Mouse (Mus musculus) neural tube, embryonic 12.5 days (tissue): Measurements from ENCODE around the gene Hsf2bp. TPM values are rescaled to one million over a fixed set of nuclear protein-coding genes. Genes with fewer than 3 reads are reported as not detected.

Experiments used
- ATAC-seq: fragments of 200-750 bp; cut with Nextera tagmentation; 2 replicates; pipeline ENCODE4 v1.8.0; 2017; ENCODE audit warnings: low read depth, mild to moderate bottlenecking, moderate TSS enrichment, moderate library complexity; ENCODE audit not compliant: low FRiP score
- H3K27ac ChIP-seq: fragments of 300-500 bp; sonication (generic); 2 replicates; pipeline ENCODE4 v1.5.1; 2016
- H3K27me3 ChIP-seq: fragments of 300-500 bp; sonication (generic); replicated peaks from 2 replicates; pipeline ENCODE4 v1.6.1; 2016; ENCODE audit warnings: mild to moderate bottlenecking
- H3K36me3 ChIP-seq: fragments of 300-500 bp; sonication (generic); 2 replicates; pipeline ENCODE4 v1.6.1; 2016; ENCODE audit warnings: mild to moderate bottlenecking
- H3K4me1 ChIP-seq: fragments of 300-500 bp; sonication (generic); 2 replicates; pipeline ENCODE4 v1.6.1; 2016
- H3K4me2 ChIP-seq: fragments of 300-500 bp; sonication (generic); replicated peaks from 2 replicates; pipeline ENCODE4 v1.6.1; 2016; ENCODE audit warnings: mild to moderate bottlenecking
- H3K4me3 ChIP-seq: fragments of 300-500 bp; sonication (generic); 2 replicates; pipeline ENCODE4 v1.5.1; 2016
- H3K9ac ChIP-seq: fragments of 300-500 bp; sonication (generic); 2 replicates; pipeline ENCODE4 v1.6.1; 2016; ENCODE audit warnings: mild to moderate bottlenecking
- H3K9me3 ChIP-seq: fragments of 300-500 bp; sonication (generic); 2 replicates; pipeline ENCODE4 v1.6.1; 2016; ENCODE audit warnings: mild to moderate bottlenecking
- WGBS: fragments of 180-500 bp; shearing (Covaris S2); methylation state at CpG from one replicate; pipeline ENCODE4 v1.1.7; 2016; 5-methylcytosine and 5-hydroxymethylcytosine counted together
- polyA plus RNA-seq: library from polyadenylated mRNA; unstranded; fragments of >200 nt; fragmentation: Nextera tagmentation; extraction: Ambion mirVana; gene quantifications from 2 replicates; pipeline ENCODE4 v1.2.1, GENCODE M21; 2016

The Hsf2bp gene
- polyA plus RNA-seq, 1 experiment from 2014 or later: 0.47 TPM

- no peak overlapping the region for H3K4me2 ChIP-seq
- no peak overlapping the region for H3K4me3 ChIP-seq
- H3K9me3 ChIP-seq: no peaks in the 10 kb centered on the region
- no peak overlapping the region for H3K27ac ChIP-seq
- H3K9ac ChIP-seq: no peak overlapping the region
- 86% methylated on average over 2 of the region's 2 CpGs for WGBS
- no peaks in the 10 kb centered on the region for H3K27me3 ChIP-seq
- peaks cover 94% of the 10 kb centered on the region for H3K36me3 ChIP-seq
- ATAC-seq: no peak
- no peaks in the 10 kb centered on the region for H3K4me1 ChIP-seq
These were observed 21.7 kb upstream of the Hsf2bp start for GRCm38 (mm10) chr17:32057843-32058242.

DNA sequence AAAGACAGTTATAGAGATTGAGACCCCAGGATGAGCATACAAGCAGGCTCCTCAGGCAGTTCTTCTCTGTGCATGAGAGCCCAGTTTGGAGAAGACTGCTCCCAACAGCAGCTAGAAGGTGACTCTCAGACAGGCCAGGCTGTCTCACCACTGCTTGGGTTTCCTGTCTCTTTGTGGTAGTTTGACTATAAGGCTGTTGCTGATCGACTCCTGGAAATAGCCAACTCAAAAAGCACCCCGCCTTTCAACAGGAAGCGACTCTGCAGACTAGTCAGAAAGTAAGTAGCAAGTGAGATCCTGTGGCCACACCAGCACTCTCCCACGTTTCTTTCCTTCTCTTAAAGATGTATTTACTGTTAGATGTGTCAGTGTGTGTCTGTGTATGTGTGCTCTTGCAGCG is 17.5 kb upstream of the Hsf2bp start:
- Histone ChIP-seq H3K9me3 (no peaks in the 10 kb centered on the region), H3K4me3 (no peak overlapping the region), H3K27me3 (no peaks in the 10 kb centered on the region), H3K4me2 (no peak overlapping the region), H3K4me1 (no peaks in the 10 kb centered on the region), H3K9ac (no peak overlapping the region), H3K36me3 (peaks cover 97% of the 10 kb centered on the region), H3K27ac (no peak overlapping the region)
- no peak for ATAC-seq
- WGBS: 93% methylated on average over 5 of the region's 5 CpGs

- 85% methylated on average over 5 of the region's 5 CpGs for WGBS
- Histone ChIP-seq H3K4me2 (no peak overlapping the region), H3K9me3 (no peaks in the 10 kb centered on the region), H3K27me3 (no peaks in the 10 kb centered on the region), H3K36me3 (peaks cover 97% of the 10 kb centered on the region), H3K4me1 (no peaks in the 10 kb centered on the region), H3K4me3 (no peak overlapping the region), H3K27ac (no peak overlapping the region), H3K9ac (no peak overlapping the region)
- ATAC-seq: no peak
These were observed 16.3 kb upstream of the Hsf2bp start for GRCm38 (mm10) chr17:32052237-32053080.

DNA sequence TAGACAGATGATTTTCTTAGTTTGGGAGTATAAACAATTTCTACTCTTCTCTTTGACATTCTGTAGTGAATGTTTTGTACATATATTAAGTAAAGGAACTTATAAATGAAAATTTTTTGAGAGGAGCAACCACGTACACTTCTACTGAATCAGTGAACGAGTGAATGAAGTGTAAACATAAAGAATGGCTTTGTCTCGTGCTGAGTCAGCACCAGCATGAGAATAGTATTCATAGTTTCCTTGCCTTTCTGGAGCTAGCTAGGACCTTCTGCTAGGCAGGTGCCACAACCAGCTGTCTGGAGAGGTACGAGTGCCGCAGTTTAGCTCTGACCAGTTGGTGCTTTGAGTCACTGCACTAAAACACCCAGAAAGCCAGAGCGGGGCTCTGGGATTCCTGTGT is 14.5 kb upstream of the Hsf2bp start:
- Histone ChIP-seq H3K27me3 (no peaks in the 10 kb centered on the region), H3K9ac (no peak overlapping the region), H3K9me3 (no peaks in the 10 kb centered on the region), H3K4me1 (no peaks in the 10 kb centered on the region), H3K36me3 (peaks cover 89% of the 10 kb centered on the region), H3K4me2 (no peak overlapping the region), H3K4me3 (no peak overlapping the region), H3K27ac (no peak overlapping the region)
- ATAC-seq: no peak
- WGBS: 93% methylated on average over 6 of the region's 6 CpGs

- no peak for ATAC-seq
- no peaks in the 10 kb centered on the region for H3K27me3 ChIP-seq
- H3K4me3 ChIP-seq: no peak overlapping the region
- H3K9me3 ChIP-seq: no peaks in the 10 kb centered on the region
- H3K4me2 ChIP-seq: no peak overlapping the region
- H3K27ac ChIP-seq: no peak overlapping the region
- peaks cover 82% of the 10 kb centered on the region for H3K36me3 ChIP-seq
- no peaks in the 10 kb centered on the region for H3K4me1 ChIP-seq
- WGBS: 85% methylated on average over 4 of the region's 4 CpGs
- H3K9ac ChIP-seq: no peak overlapping the region
These were observed 13.8 kb upstream of the Hsf2bp start for GRCm38 (mm10) chr17:32049914-32050313.

- Histone ChIP-seq H3K4me2 (no peak overlapping the region), H3K27me3 (no peaks in the 10 kb centered on the region), H3K36me3 (peaks cover 67% of the 10 kb centered on the region), H3K9me3 (no peaks in the 10 kb centered on the region), H3K27ac (no peak overlapping the region), H3K9ac (no peak overlapping the region), H3K4me3 (no peak overlapping the region), H3K4me1 (no peaks in the 10 kb centered on the region)
- 91% methylated on average over 5 of the region's 5 CpGs for WGBS
- no peak for ATAC-seq
These were observed 12.2 kb upstream of the Hsf2bp start for GRCm38 (mm10) chr17:32048351-32048750.

DNA sequence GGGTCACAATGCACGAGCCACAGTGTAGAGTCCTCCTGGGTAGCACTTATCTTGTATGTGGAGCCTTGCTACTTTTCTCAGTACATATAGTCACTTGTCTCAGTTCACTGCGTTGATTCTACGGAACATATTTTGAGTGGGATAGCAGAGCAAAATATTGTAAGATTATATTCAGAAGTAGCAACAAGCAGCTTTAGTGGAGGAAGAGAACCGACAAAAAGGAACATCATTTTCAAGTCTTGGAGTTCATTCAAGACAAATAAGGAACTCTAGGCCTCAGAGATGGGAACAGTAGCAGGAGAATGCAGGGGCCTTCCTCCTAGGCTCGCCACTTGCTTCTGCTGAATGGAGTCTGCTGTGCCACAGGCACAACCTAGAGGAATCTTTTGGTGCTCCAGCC is 10.4 kb upstream of the Hsf2bp start:
- Histone ChIP-seq H3K9me3 (no peaks in the 10 kb centered on the region), H3K4me3 (no peak overlapping the region), H3K4me1 (no peaks in the 10 kb centered on the region), H3K27ac (no peak overlapping the region), H3K36me3 (peaks cover 49% of the 10 kb centered on the region), H3K9ac (no peak overlapping the region), H3K4me2 (no peak overlapping the region), H3K27me3 (no peaks in the 10 kb centered on the region)
- WGBS: 92% methylated on average over 5 of the region's 5 CpGs
- ATAC-seq: no peak

DNA sequence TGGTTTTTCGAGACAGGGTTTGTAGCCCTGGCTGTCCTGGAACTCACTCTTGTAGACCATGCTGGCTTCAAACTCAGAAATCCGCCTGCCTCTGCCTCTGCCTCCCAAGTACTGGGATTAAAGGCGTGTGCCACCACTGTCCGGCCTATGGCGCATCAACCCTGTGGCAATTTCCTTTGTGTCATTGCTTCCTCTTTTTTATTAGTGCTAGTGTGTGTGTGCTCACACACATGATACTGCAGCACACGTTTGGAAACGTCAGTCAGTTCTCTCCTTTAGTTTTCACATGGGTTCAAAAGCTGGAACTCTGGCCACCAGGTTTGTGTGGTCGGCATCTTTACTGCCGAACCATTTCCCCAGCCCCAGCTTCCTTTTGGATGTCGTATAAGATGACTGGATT is 4.1 kb upstream of the Hsf2bp start:
- Histone ChIP-seq H3K27me3 (no peaks in the 10 kb centered on the region), H3K4me3 (no peak overlapping the region), H3K27ac (no peak overlapping the region), H3K9me3 (no peaks in the 10 kb centered on the region), H3K4me1 (peaks cover 22% of the 10 kb centered on the region), H3K9ac (no peak overlapping the region), H3K36me3 (no peaks in the 10 kb centered on the region; the same call in 1 of the 2 replicates), H3K4me2 (no peak overlapping the region)
- ATAC-seq: no peak
- 76% methylated on average over 10 of the region's 10 CpGs for WGBS

GRCm38 (mm10) chr17:32036509-32037438 is 625 bp upstream of the Hsf2bp start:
- no peaks in the 10 kb centered on the region for H3K27me3 ChIP-seq
- H3K27ac ChIP-seq: no peak overlapping the region
- no peaks in the 10 kb centered on the region; the same call in 1 of the 2 replicates for H3K36me3 ChIP-seq
- H3K9me3 ChIP-seq: no peaks in the 10 kb centered on the region
- ATAC-seq: peak; percentile 74; the same call in 1 of the 2 replicates
- H3K9ac ChIP-seq: peak overlapping the region; percentile 74
- H3K4me3 ChIP-seq: peak overlapping the region; percentile 85
- H3K4me2 ChIP-seq: peak overlapping the region; percentile 84
- peaks cover 22% of the 10 kb centered on the region for H3K4me1 ChIP-seq
- under 1% methylated on average over 46 of the region's 46 CpGs for WGBS

DNA sequence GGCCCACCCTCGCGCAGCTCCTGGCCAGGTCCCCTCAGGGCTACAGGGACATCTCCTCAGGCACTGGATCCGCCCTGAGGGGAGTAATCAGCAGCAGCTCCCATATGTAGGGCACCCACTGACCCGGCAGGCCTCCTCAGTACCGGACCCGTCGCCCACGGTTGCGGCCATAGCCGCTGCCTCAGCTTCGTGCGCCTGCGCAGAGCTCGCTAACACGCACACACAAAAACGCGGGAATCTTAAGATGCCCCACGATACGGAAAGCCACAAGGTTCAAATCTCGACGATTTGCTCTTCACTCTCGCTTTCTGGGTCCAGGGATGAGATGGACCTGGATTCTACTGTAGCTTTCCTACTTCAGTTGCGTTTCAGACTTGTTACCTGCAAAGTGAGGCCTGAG is 1.8 kb downstream of the Hsf2bp start:
- no peak for ATAC-seq
- no peak overlapping the region for H3K4me2 ChIP-seq
- H3K4me3 ChIP-seq: no peak overlapping the region
- H3K27ac ChIP-seq: no peak overlapping the region
- peaks cover 22% of the 10 kb centered on the region for H3K4me1 ChIP-seq
- no peak overlapping the region for H3K9ac ChIP-seq
- 89% methylated on average over 23 of the region's 23 CpGs for WGBS
- H3K36me3 ChIP-seq: no peaks in the 10 kb centered on the region
- no peaks in the 10 kb centered on the region for H3K9me3 ChIP-seq
- H3K27me3 ChIP-seq: no peaks in the 10 kb centered on the region

DNA sequence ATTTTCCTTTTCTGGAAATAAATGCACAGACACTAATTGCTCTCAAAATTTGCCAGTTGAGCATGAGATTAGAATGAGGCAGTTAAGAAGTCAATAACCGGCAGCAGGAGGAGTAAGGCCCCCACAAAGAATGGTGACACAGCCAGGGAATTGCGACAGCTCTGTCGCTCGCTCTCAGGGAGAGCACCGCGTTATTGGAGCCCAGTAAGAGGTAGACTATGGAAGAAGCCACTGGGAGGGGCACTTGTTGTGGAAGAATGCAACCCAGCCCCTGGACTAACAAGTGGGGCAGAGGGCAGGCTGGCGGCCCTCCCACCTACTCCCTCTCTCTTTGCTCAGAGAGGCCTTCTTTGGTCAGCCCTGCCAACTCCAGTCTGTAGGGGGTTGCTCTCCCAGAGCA is 4.5 kb downstream of the Hsf2bp start:
- ATAC-seq: no peak

GRCm38 (mm10) chr17:32028301-32028700 is 7.8 kb downstream of the Hsf2bp start:
- no peak overlapping the region for H3K27ac ChIP-seq
- H3K36me3 ChIP-seq: no peaks in the 10 kb centered on the region
- no peaks in the 10 kb centered on the region for H3K27me3 ChIP-seq
- H3K9ac ChIP-seq: no peak overlapping the region
- ATAC-seq: no peak
- no peak overlapping the region for H3K4me2 ChIP-seq
- no peaks in the 10 kb centered on the region for H3K4me1 ChIP-seq
- H3K9me3 ChIP-seq: no peaks in the 10 kb centered on the region
- WGBS: 88% methylated on average over 3 of the region's 3 CpGs
- no peak overlapping the region for H3K4me3 ChIP-seq

More for the DNA sequence above, 4.5 kb downstream of the Hsf2bp start:
- Histone ChIP-seq H3K4me2 (no peak overlapping the region), H3K9me3 (no peaks in the 10 kb centered on the region), H3K27me3 (no peaks in the 10 kb centered on the region), H3K36me3 (no peaks in the 10 kb centered on the region), H3K27ac (no peak overlapping the region), H3K4me1 (peaks cover 5% of the 10 kb centered on the region), H3K9ac (no peak overlapping the region), H3K4me3 (no peak overlapping the region)
- whole genome bisulfite sequencing: 25% methylated on average over 7 of the region's 7 CpGs
